Mouse (Mus musculus): ENCODE measurements around the gene Gm20518. TPM values are rescaled to one million over a fixed set of nuclear protein-coding genes. Genes with fewer than 3 reads are reported as not detected.

Gm20518 gene
- total and polyA plus RNA-seq, 3 experiments = 0.35 to 0.53 TPM; not detected in 1

- no peaks in the 10 kb centered on the region for H3K9me3 ChIP-seq (replicated peaks; ENCODE audit: insufficient read depth, low read length)
- H3K79me2 ChIP-seq (ENCODE audit: control insufficient read depth, insufficient read depth, low read length, poor library complexity) = no peaks in the 10 kb centered on the region
- H3K4me1 ChIP-seq (ENCODE audit: control insufficient read depth in 1 of 2, insufficient read depth in 2 of 2, low read length in 2 of 2) = peaks cover 31 to 44% of the 10 kb centered on the region in 2 experiments
- peaks cover 0 to 33% of the 10 kb centered on the region in 2 experiments; a peak in 2 of 4 replicates for H3K36me3 ChIP-seq (ENCODE audit: control insufficient read depth in 1 of 2, insufficient read depth in 2 of 2, low read length in 2 of 2)
- peak overlapping the region; percentile 59 for H3K9ac ChIP-seq (ENCODE audit: control insufficient read depth, low read depth, low read length, poor library complexity, severe bottlenecking)
- DNase-seq (ENCODE audit: low read depth, low spot score) = peak; percentile 72
- H3K27ac ChIP-seq (ENCODE audit: control insufficient read depth, low read depth, low read length) = peak overlapping the region; percentile 92
- no peak overlapping the region; a peak in 1 of 4 replicates for H3K4me3 ChIP-seq (ENCODE audit: control insufficient read depth in 1 of 2, insufficient read depth in 1 of 2, low read depth in 2 of 2, low read length in 2 of 2)
- TF ChIP-seq SIN3A (IDR thresholded peaks at IDR 0.05; ENCODE audit: low read length) = 0 out of 2 replicates have a peak, but pooled peaks have one; percentile 25
- no peak for TF ChIP-seq HCFC1 (IDR thresholded peaks at IDR 0.05; ENCODE audit: low read depth, low read length)
- TF ChIP-seq ZKSCAN1 (IDR thresholded peaks at IDR 0.05; ENCODE audit: low read depth, low read length) = no peak
- no peak for TF ChIP-seq JUND (IDR thresholded peaks at IDR 0.05; ENCODE audit: low read depth, low read length)
- TF ChIP-seq NRF1 (IDR thresholded peaks at IDR 0.05; ENCODE audit: insufficient read depth, low read depth, low read length, poor library complexity, severe bottlenecking) = no peak
- TF ChIP-seq KAT2A (conservative IDR thresholded peaks at IDR 0.05; ENCODE audit: low read depth, low read length) = no peak
- TF ChIP-seq MXI1 (IDR thresholded peaks at IDR 0.05; ENCODE audit: low read depth, low read length) = peak; percentile 34; the same call in 1 of the 2 replicates
- TF ChIP-seq EP300 (IDR thresholded peaks at IDR 0.05; ENCODE audit: low read depth in 1 of 2, low read length in 2 of 2) = no peak
- peak in 1 of 3 experiments; percentile 32; a peak in 2 of 6 replicates for TF ChIP-seq CTCF (IDR thresholded peaks at IDR 0.05 in 2 of 3, conservative IDR thresholded peaks at IDR 0.05 in 1 of 3; ENCODE audit: control insufficient read depth in 1 of 3, insufficient read depth in 1 of 3, low read depth in 2 of 3, low read length in 3 of 3, poor library complexity in 1 of 3, severe bottlenecking in 1 of 3)
- peak; percentile 55 for TF ChIP-seq NELFE (IDR thresholded peaks at IDR 0.05; ENCODE audit: low read depth, low read length)
- peak; percentile 32; the same call in 1 of the 2 replicates for TF ChIP-seq ETS1 (IDR thresholded peaks at IDR 0.05; ENCODE audit: low read depth, low read length)
- TF ChIP-seq MYB (IDR thresholded peaks at IDR 0.05; ENCODE audit: low read depth, low read length) = no peak; the same call in 1 of the 2 replicates
- TF ChIP-seq UBTF (IDR thresholded peaks at IDR 0.05; ENCODE audit: borderline replicate concordance, insufficient read depth, low read depth, low read length) = no peak
- TF ChIP-seq ELF1 (IDR thresholded peaks at IDR 0.05; ENCODE audit: low read depth, low read length) = no peak
- peak; percentile 63; the same call in 1 of the 2 replicates for TF ChIP-seq TBP (IDR thresholded peaks at IDR 0.05; ENCODE audit: low read depth, low read length)
- peak; percentile 46; the same call in 1 of the 2 replicates for TF ChIP-seq POLR2AphosphoS2 (IDR thresholded peaks at IDR 0.05; ENCODE audit: low read length)
- 0 out of 2 replicates have a peak, but pooled peaks have one; percentile 23 for TF ChIP-seq E2F4 (IDR thresholded peaks at IDR 0.05; ENCODE audit: borderline replicate concordance, low read depth, low read length)
- TF ChIP-seq TCF12 (IDR thresholded peaks at IDR 0.05; ENCODE audit: low read depth, low read length) = peak; percentile 10; the same call in 1 of the 2 replicates
- no peak for TF ChIP-seq ZNF384 (IDR thresholded peaks at IDR 0.05; ENCODE audit: low read depth, low read length)
- TF ChIP-seq USF1 (IDR thresholded peaks at IDR 0.05; ENCODE audit: low read depth, low read length) = no peak
- no peak for TF ChIP-seq ZC3H11A (IDR thresholded peaks at IDR 0.05; ENCODE audit: low read depth, low read length)
- TF ChIP-seq MEF2A (IDR thresholded peaks at IDR 0.05; ENCODE audit: extremely low read depth, insufficient replicate concordance, low read depth, low read length, poor library complexity, severe bottlenecking) = no peak
- peak; percentile 52; the same call in 1 of the 2 replicates for TF ChIP-seq ZMIZ1 (IDR thresholded peaks at IDR 0.05; ENCODE audit: low read depth, low read length)
- no peak for TF ChIP-seq MAFK (IDR thresholded peaks at IDR 0.05; ENCODE audit: borderline replicate concordance, low read depth, low read length)
- TF ChIP-seq MAX (IDR thresholded peaks at IDR 0.05; ENCODE audit: low read length) = no peak; the same call in 1 of the 2 replicates
- no peak for TF ChIP-seq SMC3 (IDR thresholded peaks at IDR 0.05; ENCODE audit: low read depth, low read length)
- no peak for TF ChIP-seq GABPA (IDR thresholded peaks at IDR 0.05; ENCODE audit: low read depth, low read length)
- peak in 1 of 2 experiments; percentile 42; a peak in 1 of 4 replicates for TF ChIP-seq POLR2A (IDR thresholded peaks at IDR 0.05; ENCODE audit: control insufficient read depth in 1 of 2, insufficient read depth in 1 of 2, low read depth in 1 of 2, low read length in 2 of 2, poor library complexity in 1 of 2)
- TF ChIP-seq CHD1 (IDR thresholded peaks at IDR 0.05; ENCODE audit: low read depth, low read length) = no peak
- TF ChIP-seq TAL1 (IDR thresholded peaks at IDR 0.05; ENCODE audit: low read length) = no peak
- no peaks in the 10 kb centered on the region for H3K27me3 ChIP-seq (ENCODE audit: control insufficient read depth in 1 of 2, insufficient read depth in 2 of 2, low read length in 2 of 2)
These were observed 43.0 kb upstream of the Gm20518 start for GRCm38 (mm10) chr16:17934445-17934910.

Data from MEL (cell line).